Mouse (Mus musculus) olfactory bulb, adult 2 months (tissue): Measurements from ENCODE around the gene Slc16a7. TPM values are rescaled to one million over a fixed set of nuclear protein-coding genes. Genes with fewer than 3 reads are reported as not detected.

Source experiments
- H3K27ac ChIP-seq: fragments of 200-500 bp; 2 replicates; pipeline ENCODE4 v1.5.1; 2012; ENCODE audit warnings: low read depth, low read length; ENCODE audit not compliant: insufficient read depth
- H3K4me1 ChIP-seq: fragments of 200-500 bp; 2 replicates; pipeline ENCODE4 v1.6.1; 2012; ENCODE audit warnings: low read length; ENCODE audit not compliant: control insufficient read depth, insufficient read depth
- H3K4me3 ChIP-seq: fragments of 200-500 bp; 2 replicates; pipeline ENCODE4 v1.5.1; 2012; ENCODE audit warnings: mild to moderate bottlenecking, low read depth, low read length, moderate library complexity; ENCODE audit not compliant: insufficient read depth
- CTCF ChIP-seq: fragments of 200-500 bp; IDR thresholded peaks from 2 replicates; pipeline ENCODE4 v1.5.1; 2012; ENCODE audit warnings: low read depth, mild to moderate bottlenecking, low read length, moderate library complexity; ENCODE audit not compliant: insufficient read depth
- POLR2A ChIP-seq: fragments of 200-500 bp; IDR thresholded peaks from 2 replicates; pipeline ENCODE4 v1.6.1; 2012; ENCODE audit warnings: mild to moderate bottlenecking, low read depth, low read length, moderate library complexity; ENCODE audit not compliant: insufficient read depth
- WGBS: fragments of 180-500 bp; shearing (Covaris S2); methylation state at CpG from one replicate; pipeline ENCODE4 v1.1.7; 2018; 5-methylcytosine and 5-hydroxymethylcytosine counted together
- polyA plus RNA-seq: library from polyadenylated mRNA; stranded (reverse); fragments of >200 nt; gene quantifications from 2 replicates; pipeline ENCODE4 v1.2.4, GENCODE M21; 2012; ENCODE audit warnings: low replicate concordance; ENCODE audit not compliant: missing spikeins, insufficient read depth, insufficient read length

The Slc16a7 gene
- polyA plus RNA-seq, 1 experiment, result not detected

GRCm38 (mm10) chr10:125331334-125331733 lies 57.9 kb downstream of the Slc16a7 start:
- Histone ChIP-seq H3K4me3 (no peak overlapping the region), H3K27ac (no peak overlapping the region), H3K4me1 (no peaks in the 10 kb centered on the region)
- no peak for TF ChIP-seq CTCF
- TF ChIP-seq POLR2A, result no peak
- WGBS, result 69% methylated on average over 5 of the region's 5 CpGs

DNA sequence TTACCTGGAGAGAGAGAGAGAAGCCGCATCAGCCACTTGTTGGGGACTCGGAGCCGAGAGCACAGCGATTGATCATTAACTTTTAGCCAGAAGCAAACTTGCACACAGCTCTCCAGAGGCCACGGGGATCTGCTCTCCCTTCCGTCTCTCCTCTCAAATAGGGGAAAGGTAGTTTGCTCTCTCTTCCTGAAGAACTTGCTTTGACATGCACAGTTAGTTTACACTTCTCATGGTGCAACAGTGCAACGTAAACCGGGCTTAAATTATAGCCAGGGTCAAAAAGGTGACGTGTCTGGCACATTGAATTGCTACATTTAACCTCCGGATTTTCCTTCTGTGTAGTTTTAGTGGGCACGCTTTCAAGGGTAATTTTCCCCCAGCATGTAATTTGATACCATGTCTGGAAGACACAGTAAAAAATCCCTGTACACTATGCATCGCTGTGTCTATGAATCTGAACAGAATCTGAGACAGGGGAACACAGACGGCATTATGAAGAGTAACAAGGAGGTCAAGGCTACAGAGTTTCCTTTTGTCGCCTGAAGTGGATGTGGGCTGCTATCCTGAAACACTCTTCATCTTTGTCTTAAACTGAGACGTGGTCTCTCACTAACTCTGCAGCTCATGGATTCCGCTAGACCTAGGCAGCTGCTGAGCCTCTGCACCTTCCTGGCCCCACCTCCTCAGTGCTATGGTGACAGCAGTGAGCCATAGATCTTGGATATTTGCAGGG lies 60.8 kb downstream of the Slc16a7 start:
- H3K27ac ChIP-seq, result no peak overlapping the region
- no peak overlapping the region for H3K4me3 ChIP-seq
- peaks cover 4% of the 10 kb centered on the region for H3K4me1 ChIP-seq
- WGBS, result 55% methylated on average over 16 of the region's 16 CpGs
- TF ChIP-seq CTCF (no peak), POLR2A (no peak)

DNA sequence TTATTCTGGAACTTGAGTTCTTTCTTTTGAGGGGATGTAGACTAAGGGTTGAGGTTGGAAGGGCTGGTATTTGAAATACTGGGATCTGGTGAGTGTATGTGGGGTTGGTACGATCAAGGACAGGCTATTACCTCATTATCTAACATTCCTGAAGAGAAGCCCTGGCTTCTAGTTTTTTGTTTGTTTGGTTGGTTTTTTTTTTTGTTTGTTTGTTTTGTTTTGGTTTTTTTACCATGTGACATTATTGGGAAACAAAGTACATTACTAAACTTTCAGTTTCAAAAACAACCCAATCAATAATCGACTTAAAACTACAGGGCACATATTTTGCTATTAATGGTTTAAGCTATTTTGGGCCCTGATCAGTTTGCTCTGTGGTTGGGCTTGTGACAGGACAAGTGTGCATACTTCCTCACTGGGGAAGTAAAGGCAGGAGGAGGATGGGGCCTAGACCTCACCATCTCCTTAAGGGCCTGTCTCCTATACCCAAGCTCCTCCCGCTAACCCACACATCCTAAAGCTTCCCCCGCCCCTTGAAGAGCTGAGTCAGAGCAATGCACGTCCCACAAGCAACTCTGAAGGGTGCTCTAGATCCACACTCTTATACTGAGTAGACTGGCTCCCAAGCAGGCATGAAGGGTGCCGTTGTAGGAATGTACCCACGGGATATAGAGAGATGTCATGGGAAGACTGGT lies 64.2 kb downstream of the Slc16a7 start:
- H3K4me3 ChIP-seq, result no peak overlapping the region
- H3K4me1 ChIP-seq, result peaks cover 4% of the 10 kb centered on the region
- H3K27ac ChIP-seq, result no peak overlapping the region
- WGBS, result 94% methylated on average over 7 of the region's 7 CpGs
- TF ChIP-seq POLR2A (no peak), CTCF (no peak)

DNA sequence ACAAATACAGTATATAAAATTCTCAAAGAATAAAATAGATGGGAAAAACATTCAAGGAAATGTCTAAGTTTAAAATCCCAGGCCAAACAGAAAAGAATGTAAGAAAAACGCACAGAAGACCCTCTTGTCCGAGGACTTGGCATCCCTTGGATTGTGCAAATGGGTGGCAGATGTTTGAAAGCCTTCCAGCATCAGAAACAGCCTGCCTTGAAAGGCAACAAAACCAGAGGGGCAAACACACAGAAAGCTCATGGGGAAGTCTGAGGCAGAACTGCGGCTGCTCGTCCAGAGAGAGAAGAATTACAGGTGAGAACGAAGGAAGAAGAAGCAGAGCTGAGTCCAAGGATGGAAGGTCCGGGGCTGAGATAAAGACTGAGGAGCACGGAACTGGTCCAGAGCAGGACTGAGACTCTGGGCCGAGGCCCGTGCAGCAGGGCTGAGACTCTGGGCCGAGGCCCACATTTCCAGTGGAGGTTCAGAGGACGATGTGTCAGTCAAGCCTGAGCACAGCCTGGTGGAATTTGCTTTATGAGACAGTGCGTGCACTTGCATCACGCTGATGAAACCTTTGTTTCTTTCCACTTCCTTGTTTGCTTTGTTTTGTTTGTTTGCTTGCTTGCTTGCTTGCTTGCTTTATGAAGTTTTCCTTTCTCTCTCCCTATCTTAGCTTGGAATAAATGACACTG lies 65.0 kb downstream of the Slc16a7 start:
- peaks cover 4% of the 10 kb centered on the region for H3K4me1 ChIP-seq
- H3K4me3 ChIP-seq, result no peak overlapping the region
- no peak for TF ChIP-seq POLR2A
- no peak for TF ChIP-seq CTCF
- H3K27ac ChIP-seq, result no peak overlapping the region; the same call in 1 of the 2 replicates
- 65% methylated on average over 13 of the region's 13 CpGs for WGBS

DNA sequence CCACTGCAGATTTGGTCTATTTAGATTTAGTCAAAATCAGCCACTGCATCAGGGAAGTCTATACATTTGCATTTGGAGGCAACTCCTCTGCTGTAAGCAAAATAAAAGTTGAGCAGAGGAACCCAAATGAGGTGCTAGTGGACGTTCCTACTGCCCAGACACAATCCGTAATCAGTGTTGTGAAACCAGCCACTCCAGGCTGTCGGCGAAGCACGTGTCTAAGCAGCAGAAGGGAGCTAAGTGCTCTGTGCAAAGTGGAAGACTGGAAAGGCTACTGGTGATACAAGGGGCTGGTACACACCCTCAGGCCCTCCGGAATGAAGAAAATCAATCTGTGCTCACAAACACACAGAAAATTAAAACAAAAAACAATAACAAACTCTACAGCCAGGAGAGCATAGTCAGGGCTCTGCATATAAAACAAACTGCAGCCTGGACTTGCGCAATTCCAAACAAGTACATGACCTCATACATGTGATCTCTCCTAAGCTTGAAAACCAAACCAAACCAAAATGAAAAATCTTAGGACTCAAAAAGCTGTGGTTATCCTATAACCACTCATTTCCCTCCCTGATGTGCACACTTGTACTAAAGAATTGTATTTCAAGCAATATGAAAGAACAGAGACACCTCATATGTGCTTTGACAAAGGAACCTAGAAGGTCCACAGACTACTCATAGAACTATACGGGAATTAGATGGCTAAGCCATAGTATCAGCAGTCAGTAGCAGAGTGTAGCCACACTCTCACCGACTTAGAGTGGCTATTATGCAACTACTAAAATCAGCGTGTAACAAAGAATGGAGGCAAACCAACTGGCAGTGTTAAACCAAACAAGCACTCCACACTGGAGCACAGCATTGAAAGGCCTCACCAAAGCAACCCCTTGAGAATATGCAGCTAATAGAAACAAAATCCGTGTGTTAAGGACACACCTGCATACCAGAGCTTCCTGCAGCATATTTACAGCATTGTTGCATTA lies 67.5 kb downstream of the Slc16a7 start:
- peaks cover 4% of the 10 kb centered on the region for H3K4me1 ChIP-seq
- no peak overlapping the region for H3K4me3 ChIP-seq
- no peak overlapping the region for H3K27ac ChIP-seq
- WGBS, result 80% methylated on average over 11 of the region's 11 CpGs
- TF ChIP-seq CTCF (no peak), POLR2A (no peak)

- no peak overlapping the region for H3K4me3 ChIP-seq
- no peak for TF ChIP-seq POLR2A
- TF ChIP-seq CTCF, result no peak
- no peak overlapping the region for H3K27ac ChIP-seq
- H3K4me1 ChIP-seq, result no peaks in the 10 kb centered on the region
- WGBS, result 82% methylated on average over 6 of the region's 6 CpGs
Observed at GRCm38 (mm10) chr10:125317317-125317716, 71.9 kb downstream of the Slc16a7 start.

GRCm38 (mm10) chr10:125310855-125311254 lies 78.4 kb downstream of the Slc16a7 start:
- WGBS, result 94% methylated on average over 2 of the region's 2 CpGs
- Histone ChIP-seq H3K4me3 (no peak overlapping the region), H3K4me1 (peaks cover 3% of the 10 kb centered on the region; the same call in 1 of the 2 replicates), H3K27ac (no peak overlapping the region)
- TF ChIP-seq POLR2A (no peak), CTCF (no peak)

- WGBS, result 48% methylated on average over 6 of the region's 6 CpGs
- no peak overlapping the region for H3K4me3 ChIP-seq
- H3K27ac ChIP-seq, result no peak overlapping the region
- peaks cover 6% of the 10 kb centered on the region for H3K4me1 ChIP-seq
- no peak for TF ChIP-seq CTCF
Observed at GRCm38 (mm10) chr10:125298036-125298435, 91.2 kb downstream of the Slc16a7 start.
